Mouse (Mus musculus): Measurements from ENCODE around the gene Slc44a1. TPM values are rescaled to one million over a fixed set of nuclear protein-coding genes. Genes with fewer than 3 reads are reported as not detected.

Gene Slc44a1
- polyA plus RNA-seq, 2 experiments: 26.6 to 56.4 TPM

- no peak for TF ChIP-seq POLR2A (IDR thresholded peaks at IDR 0.05; ENCODE audit: borderline replicate concordance, extremely low read depth, insufficient read depth, insufficient read length)
- Histone ChIP-seq H3K9me3 (ENCODE audit: control insufficient read depth, low read length) (no peaks in the 10 kb centered on the region), H3K27ac (replicated peaks; ENCODE audit: low read depth, low read length) (no peak overlapping the region), H3K4me1 (ENCODE audit: control insufficient read depth, insufficient read depth, low read length) (no peaks in the 10 kb centered on the region; the same call in 1 of the 2 replicates), H3K4me2 (replicated peaks; ENCODE audit: low read depth, low read length, severe bottlenecking) (no peak overlapping the region), H3K27me3 (ENCODE audit: control insufficient read depth, insufficient read depth, low read length) (no peaks in the 10 kb centered on the region), H3K36me3 (ENCODE audit: control insufficient read depth, insufficient read depth, low read length) (peaks cover 32% of the 10 kb centered on the region), H3K4me3 (replicated peaks; ENCODE audit: low read length) (no peak overlapping the region), H3K9ac (ENCODE audit: low read depth, low read length, severe bottlenecking) (no peak overlapping the region)
- WGBS: 92% methylated on average over 5 of the region's 5 CpGs
- DNase-seq (ENCODE audit: low spot score) (no peak), ATAC-seq (ENCODE audit: low FRiP score, low read depth) (no peak)
Measured at GRCm38 (mm10) chr4:53547381-53547780, 107.2 kb downstream of the Slc44a1 start.

- Histone ChIP-seq H3K4me3 (replicated peaks; ENCODE audit: low read length) (no peak overlapping the region), H3K27ac (replicated peaks; ENCODE audit: low read depth, low read length) (no peak overlapping the region), H3K4me2 (replicated peaks; ENCODE audit: low read depth, low read length, severe bottlenecking) (no peak overlapping the region), H3K27me3 (ENCODE audit: control insufficient read depth, insufficient read depth, low read length) (no peaks in the 10 kb centered on the region), H3K9me3 (ENCODE audit: control insufficient read depth, low read length) (no peaks in the 10 kb centered on the region), H3K36me3 (ENCODE audit: control insufficient read depth, insufficient read depth, low read length) (peaks cover 25% of the 10 kb centered on the region), H3K4me1 (ENCODE audit: control insufficient read depth, insufficient read depth, low read length) (no peaks in the 10 kb centered on the region; the same call in 1 of the 2 replicates), H3K9ac (ENCODE audit: low read depth, low read length, severe bottlenecking) (no peak overlapping the region)
- no peak for TF ChIP-seq POLR2A (IDR thresholded peaks at IDR 0.05; ENCODE audit: borderline replicate concordance, extremely low read depth, insufficient read depth, insufficient read length)
- DNase-seq (ENCODE audit: low spot score) (no peak), ATAC-seq (ENCODE audit: low FRiP score, low read depth) (no peak)
- WGBS: 60% methylated on average over 4 of the region's 4 CpGs
Measured at GRCm38 (mm10) chr4:53549375-53549774, 109.2 kb downstream of the Slc44a1 start.

GRCm38 (mm10) chr4:53564618-53565017, 124.4 kb downstream of the Slc44a1 start:
- DNase-seq (ENCODE audit: low spot score) (no peak), ATAC-seq (ENCODE audit: low FRiP score, low read depth) (no peak)
- H3K9ac ChIP-seq (ENCODE audit: low read depth, low read length, severe bottlenecking): no peak overlapping the region
- H3K9me3 ChIP-seq (ENCODE audit: control insufficient read depth, low read length): no peaks in the 10 kb centered on the region
- H3K36me3 ChIP-seq (ENCODE audit: control insufficient read depth, insufficient read depth, low read length): peaks cover 18% of the 10 kb centered on the region
- H3K4me1 ChIP-seq (ENCODE audit: control insufficient read depth, insufficient read depth, low read length): no peaks in the 10 kb centered on the region
- WGBS: 83% methylated on average over 5 of the region's 5 CpGs
- no peak overlapping the region for H3K27ac ChIP-seq (replicated peaks; ENCODE audit: low read depth, low read length)
- H3K4me2 ChIP-seq (replicated peaks; ENCODE audit: low read depth, low read length, severe bottlenecking): no peak overlapping the region
- H3K4me3 ChIP-seq (replicated peaks; ENCODE audit: low read length): no peak overlapping the region
- no peaks in the 10 kb centered on the region for H3K27me3 ChIP-seq (ENCODE audit: control insufficient read depth, insufficient read depth, low read length)
- TF ChIP-seq POLR2A (IDR thresholded peaks at IDR 0.05; ENCODE audit: borderline replicate concordance, extremely low read depth, insufficient read depth, insufficient read length): no peak

- Histone ChIP-seq H3K27ac (replicated peaks; ENCODE audit: low read depth, low read length) (no peak overlapping the region), H3K27me3 (ENCODE audit: control insufficient read depth, insufficient read depth, low read length) (no peaks in the 10 kb centered on the region), H3K36me3 (ENCODE audit: control insufficient read depth, insufficient read depth, low read length) (peaks cover 10% of the 10 kb centered on the region), H3K9ac (ENCODE audit: low read depth, low read length, severe bottlenecking) (no peak overlapping the region), H3K9me3 (ENCODE audit: control insufficient read depth, low read length) (no peaks in the 10 kb centered on the region), H3K4me3 (replicated peaks; ENCODE audit: low read length) (no peak overlapping the region), H3K4me1 (ENCODE audit: control insufficient read depth, insufficient read depth, low read length) (no peaks in the 10 kb centered on the region), H3K4me2 (replicated peaks; ENCODE audit: low read depth, low read length, severe bottlenecking) (no peak overlapping the region)
- WGBS: 94% methylated on average over 1 of the region's 1 CpGs
- no peak for TF ChIP-seq POLR2A (IDR thresholded peaks at IDR 0.05; ENCODE audit: borderline replicate concordance, extremely low read depth, insufficient read depth, insufficient read length)
- ATAC-seq (ENCODE audit: low FRiP score, low read depth) (no peak), DNase-seq (ENCODE audit: low spot score) (no peak)
Measured at GRCm38 (mm10) chr4:53567065-53567464, 126.9 kb downstream of the Slc44a1 start.

- 69% methylated on average over 2 of the region's 2 CpGs for WGBS
- no peak overlapping the region for H3K4me2 ChIP-seq (replicated peaks; ENCODE audit: low read depth, low read length, severe bottlenecking)
- H3K27me3 ChIP-seq (ENCODE audit: control insufficient read depth, insufficient read depth, low read length): no peaks in the 10 kb centered on the region
- H3K27ac ChIP-seq (replicated peaks; ENCODE audit: low read depth, low read length): no peak overlapping the region
- H3K4me1 ChIP-seq (ENCODE audit: control insufficient read depth, insufficient read depth, low read length): no peaks in the 10 kb centered on the region
- no peaks in the 10 kb centered on the region for H3K9me3 ChIP-seq (ENCODE audit: control insufficient read depth, low read length)
- H3K4me3 ChIP-seq (replicated peaks; ENCODE audit: low read length): no peak overlapping the region
- ATAC-seq (ENCODE audit: low FRiP score, low read depth): no peak
- no peaks in the 10 kb centered on the region for H3K36me3 ChIP-seq (ENCODE audit: control insufficient read depth, insufficient read depth, low read length)
- no peak for TF ChIP-seq POLR2A (IDR thresholded peaks at IDR 0.05; ENCODE audit: borderline replicate concordance, extremely low read depth, insufficient read depth, insufficient read length)
- no peak for DNase-seq (ENCODE audit: low spot score)
- H3K9ac ChIP-seq (ENCODE audit: low read depth, low read length, severe bottlenecking): no peak overlapping the region
Measured at GRCm38 (mm10) chr4:53575558-53575957, 135.3 kb downstream of the Slc44a1 start.

- H3K9ac ChIP-seq (ENCODE audit: low read depth, low read length, severe bottlenecking): no peak overlapping the region
- DNase-seq (ENCODE audit: low spot score): no peak
- no peak overlapping the region for H3K4me2 ChIP-seq (replicated peaks; ENCODE audit: low read depth, low read length, severe bottlenecking)
- no peaks in the 10 kb centered on the region for H3K36me3 ChIP-seq (ENCODE audit: control insufficient read depth, insufficient read depth, low read length)
- TF ChIP-seq POLR2A (IDR thresholded peaks at IDR 0.05; ENCODE audit: borderline replicate concordance, extremely low read depth, insufficient read depth, insufficient read length): no peak
- no peak overlapping the region for H3K27ac ChIP-seq (replicated peaks; ENCODE audit: low read depth, low read length)
- H3K4me3 ChIP-seq (replicated peaks; ENCODE audit: low read length): no peak overlapping the region
- H3K27me3 ChIP-seq (ENCODE audit: control insufficient read depth, insufficient read depth, low read length): no peaks in the 10 kb centered on the region
- no peaks in the 10 kb centered on the region for H3K9me3 ChIP-seq (ENCODE audit: control insufficient read depth, low read length)
- no peaks in the 10 kb centered on the region for H3K4me1 ChIP-seq (ENCODE audit: control insufficient read depth, insufficient read depth, low read length)
- ATAC-seq (ENCODE audit: low FRiP score, low read depth): no peak
Measured at GRCm38 (mm10) chr4:53587676-53588075, 147.5 kb downstream of the Slc44a1 start.

Data from limb, embryonic 14.5 days (tissue).